Mouse (Mus musculus) C2C12 (cell line): Measurements from ENCODE around the gene P4htm. TPM values are rescaled to one million over a fixed set of nuclear protein-coding genes. Genes with fewer than 3 reads are reported as not detected.

Experiments used
- H3K27me3 ChIP-seq: one replicate; pipeline ENCODE4 v1.6.1; 2011; ENCODE audit not compliant: control insufficient read depth, insufficient read depth, insufficient read length
- H3K36me3 ChIP-seq: one replicate; pipeline ENCODE4 v1.6.1; 2011; ENCODE audit not compliant: control insufficient read depth, insufficient read depth
- H3K4me3 ChIP-seq: one replicate; pipeline ENCODE4 v1.5.1; 2011; ENCODE audit warnings: mild to moderate bottlenecking, control low read depth; ENCODE audit not compliant: poor library complexity, insufficient read depth, severe bottlenecking
- H3K79me2 ChIP-seq: one replicate; pipeline ENCODE4 v1.6.1; 2011; ENCODE audit not compliant: control insufficient read depth, insufficient read depth
- H3K79me3 ChIP-seq: one replicate; pipeline ENCODE4 v1.6.1; 2011; ENCODE audit warnings: low read depth, control low read depth
- H3ac ChIP-seq: one replicate; pipeline ENCODE3; 2011; ENCODE audit warnings: low read depth; ENCODE audit not compliant: control insufficient read depth, insufficient read length
- CEBPB ChIP-seq: IDR thresholded peaks from one replicate; pipeline ENCODE4 v1.6.1; 2011; ENCODE audit warnings: low read depth, mild to moderate bottlenecking, control low read depth, moderate library complexity
- CTCF ChIP-seq: IDR thresholded peaks from one replicate; pipeline ENCODE4 v1.5.1; 2011; ENCODE audit not compliant: control insufficient read depth, insufficient read depth, insufficient read length
- FOSL1 ChIP-seq: IDR thresholded peaks from one replicate; pipeline ENCODE4 v1.8.0; 2011; ENCODE audit warnings: mild to moderate bottlenecking, low read length; ENCODE audit not compliant: poor library complexity, insufficient read depth, severe bottlenecking
- MAX ChIP-seq: IDR thresholded peaks from one replicate; pipeline ENCODE4 v1.6.1; 2011; ENCODE audit warnings: mild to moderate bottlenecking, control low read depth
- MYOD1 ChIP-seq: IDR thresholded peaks from one replicate; pipeline ENCODE4 v1.6.1; 2011; ENCODE audit warnings: low read depth; ENCODE audit not compliant: control insufficient read depth, insufficient read length
- MYOG ChIP-seq: IDR thresholded peaks from one replicate; pipeline ENCODE4 v1.6.1; 2011; ENCODE audit not compliant: control insufficient read depth, insufficient read length; ENCODE audit errors: extremely low read depth
- USF1 ChIP-seq: IDR thresholded peaks from one replicate; pipeline ENCODE4 v1.6.1; 2011; ENCODE audit warnings: low read depth, mild to moderate bottlenecking, control low read depth, moderate library complexity
- microRNA-seq: library from miRNA; unstranded; fragments of <30 nt; microRNA quantifications from one replicate; pipeline ENCODE4, GENCODE M21; 2019; ENCODE audit warnings: borderline microRNAs expressed
- polyA plus RNA-seq: library from polyadenylated mRNA; unstranded; fragments of >200 nt; fragmentation: generic; extraction: Trizol; gene quantifications from one replicate; pipeline ENCODE4 v1.2.1, GENCODE M21; 2012; ENCODE audit warnings: missing spikeins

Gene P4htm
- polyA plus RNA-seq, 1 experiment: 1.3 TPM

- Histone ChIP-seq H3K79me3 (peaks cover 30% of the 10 kb centered on the region), H3K27me3 (no peaks in the 10 kb centered on the region), H3K4me3 (no peak overlapping the region), H3K36me3 (peaks cover 91% of the 10 kb centered on the region), H3ac (no peak overlapping the region), H3K79me2 (peaks cover 34% of the 10 kb centered on the region)
- TF ChIP-seq MYOD1 (no peak), USF1 (no peak), CTCF (no peak), MYOG (no peak), FOSL1 (no peak), CEBPB (no peak), MAX (no peak)
Observed at GRCm38 (mm10) chr9:108546875-108547274, 50.6 kb downstream of the P4htm start.

GRCm38 (mm10) chr9:108545986-108546385, 51.5 kb downstream of the P4htm start:
- no peak overlapping the region for H3K4me3 ChIP-seq
- TF ChIP-seq USF1: no peak
- no peak for TF ChIP-seq MAX
- no peak for TF ChIP-seq MYOD1
- no peak for TF ChIP-seq CTCF
- no peak for TF ChIP-seq MYOG
- TF ChIP-seq FOSL1: no peak
- no peak for TF ChIP-seq CEBPB
- H3K27me3 ChIP-seq: no peaks in the 10 kb centered on the region
- H3K36me3 ChIP-seq: peaks cover 94% of the 10 kb centered on the region
- H3K79me2 ChIP-seq: peaks cover 29% of the 10 kb centered on the region
- H3K79me3 ChIP-seq: peaks cover 23% of the 10 kb centered on the region
- H3ac ChIP-seq: no peak overlapping the region

- Histone ChIP-seq H3K27me3 (no peaks in the 10 kb centered on the region), H3K4me3 (no peak overlapping the region), H3K79me2 (peaks cover 49% of the 10 kb centered on the region), H3K36me3 (peaks cover 96% of the 10 kb centered on the region), H3ac (no peak overlapping the region), H3K79me3 (peaks cover 21% of the 10 kb centered on the region)
- no peak for TF ChIP-seq MYOG
- TF ChIP-seq USF1: no peak
- no peak for TF ChIP-seq CEBPB
- TF ChIP-seq CTCF: no peak
- no peak for TF ChIP-seq MYOD1
- no peak for TF ChIP-seq MAX
- no peak for TF ChIP-seq FOSL1
Observed at GRCm38 (mm10) chr9:108540846-108541245, 56.6 kb downstream of the P4htm start.

- Histone ChIP-seq H3ac (no peak overlapping the region), H3K79me2 (peaks cover 73% of the 10 kb centered on the region), H3K79me3 (peaks cover 45% of the 10 kb centered on the region), H3K4me3 (no peak overlapping the region), H3K36me3 (peaks cover 76% of the 10 kb centered on the region), H3K27me3 (no peaks in the 10 kb centered on the region)
- TF ChIP-seq MAX: no peak
- TF ChIP-seq MYOD1: no peak
- no peak for TF ChIP-seq MYOG
- TF ChIP-seq USF1: no peak
- no peak for TF ChIP-seq CTCF
Observed at GRCm38 (mm10) chr9:108531496-108531895, 66.0 kb downstream of the P4htm start.

- H3K4me3 ChIP-seq: no peak overlapping the region
- H3K79me3 ChIP-seq: peaks cover 51% of the 10 kb centered on the region
- H3K79me2 ChIP-seq: peaks cover 73% of the 10 kb centered on the region
- no peaks in the 10 kb centered on the region for H3K27me3 ChIP-seq
- H3ac ChIP-seq: no peak overlapping the region
- H3K36me3 ChIP-seq: peaks cover 73% of the 10 kb centered on the region
- no peak for TF ChIP-seq FOSL1
- TF ChIP-seq CEBPB: no peak
- TF ChIP-seq CTCF: no peak
- TF ChIP-seq MYOG: no peak
- no peak for TF ChIP-seq MAX
- TF ChIP-seq MYOD1: no peak
- TF ChIP-seq USF1: no peak
Observed at GRCm38 (mm10) chr9:108530954-108531353, 66.5 kb downstream of the P4htm start.

Small RNAs within 50 kb of the gene (microRNA-seq; reads per million reads assigned to microRNA genes)
- 0.12 reads per million for gene Gm24083
- gene Mir191: not detected
- 1,668 reads per million, percentile 89 among the genes with 10 or more reads in this experiment for gene Mir425

Other genes with a start within 250 kb of the P4htm start
- 82.3 TPM for gene Usp4, start 249.8 kb downstream of the P4htm start, polyA plus RNA-seq
- gene 1700102P08Rik, start 204.9 kb downstream of the P4htm start, polyA plus RNA-seq: 0.16 TPM
- not detected for gene Ccdc36, start 169.2 kb downstream of the P4htm start, polyA plus RNA-seq
- not detected for gene BC048562, start 161.2 kb downstream of the P4htm start, polyA plus RNA-seq
- 35.2 TPM for gene Ccdc71, start 137.1 kb downstream of the P4htm start, polyA plus RNA-seq
- 1.4 TPM for gene Klhdc8b, start 136.1 kb downstream of the P4htm start, polyA plus RNA-seq
- 36.3 TPM for gene Lamb2, start 117.9 kb downstream of the P4htm start, polyA plus RNA-seq
- 70.8 TPM for gene Usp19, start 107.1 kb downstream of the P4htm start, polyA plus RNA-seq
- 203 TPM for gene Qars, start 90.0 kb downstream of the P4htm start, polyA plus RNA-seq
- 58.2 TPM for gene Qrich1, start 80.9 kb downstream of the P4htm start, polyA plus RNA-seq
- gene Impdh2, start 37.4 kb downstream of the P4htm start, polyA plus RNA-seq: 332 TPM
- 6.8 TPM for gene Ndufaf3, start 30.2 kb downstream of the P4htm start, polyA plus RNA-seq
- gene Dalrd3, start 27.8 kb downstream of the P4htm start, polyA plus RNA-seq: 56.1 TPM
- 52.9 TPM for gene Wdr6, start 18.9 kb downstream of the P4htm start, polyA plus RNA-seq
- gene Arih2, start 51.7 kb upstream of the P4htm start, polyA plus RNA-seq: 30.5 TPM
- 20.6 TPM for gene Slc25a20, start 64.4 kb upstream of the P4htm start, polyA plus RNA-seq
- 19.4 TPM for gene Prkar2a, start 91.6 kb upstream of the P4htm start, polyA plus RNA-seq
- 37.1 TPM for gene Ip6k2, start 186.1 kb upstream of the P4htm start, polyA plus RNA-seq
- gene Nckipsd, start 210.7 kb upstream of the P4htm start, polyA plus RNA-seq: 7.5 TPM
- 0.05 TPM for gene Celsr3, start 228.7 kb upstream of the P4htm start, polyA plus RNA-seq